Comparison of ENCODE assay signal across 8 mouse cellular contexts in genomic region chr9:44233021-44233801, GRCm38 (mm10). TPM values are rescaled to one million over a fixed set of nuclear protein-coding genes. Genes with fewer than 3 reads are reported as not detected.
DNase-seq lines count a peak whose midpoint lies in the region; ATAC-seq and TF ChIP-seq lines count a peak whose summit lies in the region.

No protein-coding gene starts in this region.

- WGBS in heart, adult 2 months, result under 1% methylated on average over 40 of the region's 40 CpGs
- under 1% methylated on average over 38 of the region's 40 CpGs for whole genome bisulfite sequencing in embryonic facial prominence, embryonic 12.5 days
- under 1% methylated on average over 40 of the region's 40 CpGs for WGBS in hindbrain, embryonic 15.5 days
- WGBS in macrophage (ENCODE audit: missing documents), result 0% methylated on average over 21 of the region's 40 CpGs
- WGBS in stomach, postnatal 0 days, result under 1% methylated on average over 33 of the region's 40 CpGs

- TF ChIP-seq CTCF in heart, adult 2 months (IDR thresholded peaks at IDR 0.05), result no peak
- no peak for TF ChIP-seq CTCF in CH12.LX (conservative IDR thresholded peaks at IDR 0.05 in 1 of 2, IDR thresholded peaks at IDR 0.05 in 1 of 2; ENCODE audit: low read depth in 2 of 2, low read length in 2 of 2)
- no peak for TF ChIP-seq CTCF in stomach, postnatal 0 days (IDR thresholded peaks at IDR 0.05; ENCODE audit: low read depth)

- peak overlapping the region; percentile 94 for H3K4me2 ChIP-seq in CH12.LX (ENCODE audit: insufficient read depth, low read depth, poor library complexity, severe bottlenecking)
- H3K4me2 ChIP-seq in embryonic facial prominence, embryonic 12.5 days (replicated peaks), result peak overlapping the region; percentile 60
- H3K4me2 ChIP-seq in hindbrain, embryonic 15.5 days, result peak overlapping the region; percentile 64
- peak overlapping the region; percentile 65 for H3K4me2 ChIP-seq in stomach, postnatal 0 days (replicated peaks; ENCODE audit: low read depth)

- H3K79me2 ChIP-seq in heart, adult 2 months (replicated peaks; ENCODE audit: control insufficient read depth, insufficient read depth, low read length), result peaks cover 7% of the 10 kb centered on the region
- peaks cover 51% of the 10 kb centered on the region for H3K79me2 ChIP-seq in CH12.LX (replicated peaks; ENCODE audit: control insufficient read depth, extremely low read depth, insufficient read depth, poor library complexity, severe bottlenecking)
- H3K79me2 ChIP-seq in macrophage (ENCODE audit: inconsistent target), result peaks cover 52% of the 10 kb centered on the region

- H3K27me3 ChIP-seq in heart, adult 2 months (ENCODE audit: control insufficient read depth, insufficient read depth, low read length), result no peaks in the 10 kb centered on the region
- no peaks in the 10 kb centered on the region for H3K27me3 ChIP-seq in CH12.LX (replicated peaks)
- no peaks in the 10 kb centered on the region for H3K27me3 ChIP-seq in embryonic facial prominence, embryonic 12.5 days
- H3K27me3 ChIP-seq in hindbrain, embryonic 15.5 days, result no peaks in the 10 kb centered on the region
- H3K27me3 ChIP-seq in stomach, postnatal 0 days (ENCODE audit: control insufficient read depth, insufficient read depth, low read length), result no peaks in the 10 kb centered on the region

- peak overlapping the region; percentile 98 for H3K9ac ChIP-seq in heart, adult 2 months (ENCODE audit: low read depth, low read length)
- H3K9ac ChIP-seq in CH12.LX (ENCODE audit: insufficient read depth, low read depth), result peak overlapping the region; percentile 86
- peak overlapping the region; percentile 78 for H3K9ac ChIP-seq in embryonic facial prominence, embryonic 12.5 days
- peak overlapping the region; percentile 86 for H3K9ac ChIP-seq in hindbrain, embryonic 15.5 days
- peak overlapping the region; percentile 87 for H3K9ac ChIP-seq in stomach, postnatal 0 days (ENCODE audit: low read length)

- TF ChIP-seq EP300 in heart, adult 2 months (IDR thresholded peaks at IDR 0.05; ENCODE audit: insufficient read depth, low read depth, low read length), result no peak
- TF ChIP-seq EP300 in CH12.LX (IDR thresholded peaks at IDR 0.05; ENCODE audit: low read length), result no peak; the same call in 1 of the 2 replicates
- TF ChIP-seq EP300 in stomach, postnatal 0 days (optimal IDR thresholded peaks at IDR 0.05), result no peak

- peak; percentile 35 to 36 for DNase-seq in heart, adult 2 months
- no peak for DNase-seq in heart, adult 11 months
- DNase-seq in CH12.LX (ENCODE audit: extremely low read depth), result peak; percentile 35
- no peak for DNase-seq in stomach, postnatal 0 days (ENCODE audit: low spot score)
- DNase-seq in ovary, postnatal 10 days (ENCODE audit: low spot score), result no peak

- peak overlapping the region; percentile 96 for H3K4me3 ChIP-seq in heart, adult 2 months
- H3K4me3 ChIP-seq in CH12.LX (replicated peaks in 1 of 3; ENCODE audit: low read depth in 2 of 3, low read length in 2 of 3, poor library complexity in 1 of 3), result peak overlapping the region; percentile 85 to 100 (median 92)
- peak overlapping the region; percentile 78 for H3K4me3 ChIP-seq in embryonic facial prominence, embryonic 12.5 days
- peak overlapping the region; percentile 87 for H3K4me3 ChIP-seq in hindbrain, embryonic 15.5 days
- H3K4me3 ChIP-seq in macrophage (ENCODE audit: inconsistent target), result peak overlapping the region; percentile 83
- peak overlapping the region; percentile 88 for H3K4me3 ChIP-seq in stomach, postnatal 0 days (ENCODE audit: low read depth, low read length)

- H3K36me3 ChIP-seq in heart, adult 2 months (ENCODE audit: control insufficient read depth, insufficient read depth, low read length), result peaks cover 5% of the 10 kb centered on the region
- H3K36me3 ChIP-seq in CH12.LX (replicated peaks in 1 of 2; ENCODE audit: control insufficient read depth in 1 of 2, insufficient read depth in 1 of 2, low read length in 1 of 2) (peaks cover 2 to 17% of the 10 kb centered on the region in 2 experiments), macrophage (ENCODE audit: inconsistent target) (no peaks in the 10 kb centered on the region)
- no peaks in the 10 kb centered on the region for H3K36me3 ChIP-seq in embryonic facial prominence, embryonic 12.5 days
- H3K36me3 ChIP-seq in hindbrain, embryonic 15.5 days, result no peaks in the 10 kb centered on the region
- H3K36me3 ChIP-seq in stomach, postnatal 0 days (ENCODE audit: control insufficient read depth, insufficient read depth, low read length), result no peaks in the 10 kb centered on the region; the same call in 1 of the 2 replicates

- TF ChIP-seq POLR2A in heart, adult 2 months (IDR thresholded peaks at IDR 0.05; ENCODE audit: insufficient read depth, low read depth, low read length), result no peak
- TF ChIP-seq POLR2A in CH12.LX (IDR thresholded peaks at IDR 0.05; ENCODE audit: low read depth, low read length), result no peak

- TF ChIP-seq RAD21 in CH12.LX (IDR thresholded peaks at IDR 0.05; ENCODE audit: low read depth, low read length), result no peak

- peak overlapping the region; percentile 96 for H3K27ac ChIP-seq in heart, adult 2 months
- H3K27ac ChIP-seq in CH12.LX (ENCODE audit: insufficient read depth, low read depth), result peak overlapping the region; percentile 84
- peak overlapping the region; percentile 96 for H3K27ac ChIP-seq in embryonic facial prominence, embryonic 12.5 days
- H3K27ac ChIP-seq in hindbrain, embryonic 15.5 days (replicated peaks), result peak overlapping the region; percentile 97
- H3K27ac ChIP-seq in macrophage, result peak overlapping the region; percentile 92
- H3K27ac ChIP-seq in stomach, postnatal 0 days (replicated peaks), result peak overlapping the region; percentile 93

- peak; percentile 80 for ATAC-seq in embryonic facial prominence, embryonic 12.5 days (ENCODE audit: insufficient number of reproducible peaks, insufficient read depth, low FRiP score, low TSS enrichment)
- ATAC-seq in hindbrain, embryonic 15.5 days (ENCODE audit: low FRiP score, low read depth), result peak; percentile 80
- peak; percentile 72 for ATAC-seq in stomach, postnatal 0 days (ENCODE audit: low FRiP score, low TSS enrichment)

- in situ Hi-C loops in CH12.LX (cut with MboI; ENCODE audit: low pct_ligation_motif_present, low pct_unique_long_range_greater_than_20kb, low sequenced_read_pairs), result loop anchor here (10.0 kb wide), 1 partner anchor 48 kb away; no protein-coding TSS in a partner anchor

- intact Hi-C loops in heart, adult 2 months (cut with DNase I), result loop anchor here (2.0 to 10.0 kb wide), 2 partner anchors 62 to 248 kb away; no protein-coding TSS in a partner anchor

- dilution Hi-C loops in CH12.LX (cut with MboI; ENCODE audit: extremely low pct_ligation_motif_present, extremely low pct_unique_long_range_greater_than_20kb, low sequenced_read_pairs), result no loop called here

- H3K9me3 ChIP-seq in CH12.LX (replicated peaks; ENCODE audit: low read length), result no peaks in the 10 kb centered on the region
- no peaks in the 10 kb centered on the region for H3K9me3 ChIP-seq in embryonic facial prominence, embryonic 12.5 days
- H3K9me3 ChIP-seq in hindbrain, embryonic 15.5 days, result no peaks in the 10 kb centered on the region
- no peaks in the 10 kb centered on the region for H3K9me3 ChIP-seq in stomach, postnatal 0 days (ENCODE audit: control insufficient read depth, low read length)

- H3K4me1 ChIP-seq in heart, adult 2 months (ENCODE audit: control insufficient read depth, insufficient read depth, low read length), result peaks cover 8% of the 10 kb centered on the region
- peaks cover 16 to 58% of the 10 kb centered on the region in 2 experiments; a peak in 3 of 4 replicates for H3K4me1 ChIP-seq in CH12.LX (ENCODE audit: control insufficient read depth in 1 of 2, insufficient read depth in 2 of 2)
- peaks cover 11% of the 10 kb centered on the region for H3K4me1 ChIP-seq in embryonic facial prominence, embryonic 12.5 days
- peaks cover 31% of the 10 kb centered on the region for H3K4me1 ChIP-seq in hindbrain, embryonic 15.5 days (replicated peaks)
- H3K4me1 ChIP-seq in stomach, postnatal 0 days (replicated peaks; ENCODE audit: control insufficient read depth, insufficient read depth), result peaks cover 3% of the 10 kb centered on the region; the same call in 1 of the 2 replicates

RNA-seq across cellular contexts. Expression of gene Cbl, which starts 0.6 kb away (rescaled TPM):
- total RNA-seq in heart, adult 2 months (2021), result 10 to 100 TPM; 17.8 to 18.7 TPM
- 5.0 and 11.8 TPM in 2 replicates for polyA plus RNA-seq in heart, adult 2 months (2012; rRNA removed)
- 11.9 and 13.4 TPM in 2 replicates for total RNA-seq in CH12.LX (2012; rRNA removed)
- 6.5 and 8.3 TPM in 2 replicates for total RNA-seq in CH12.LX (2014; rRNA removed)
- 27.1 and 39.0 TPM in 2 replicates for polyA plus RNA-seq in CH12.LX (2012; ENCODE audit: insufficient read length, low read depth)
- 19.6 and 20.3 TPM in 2 replicates for polyA plus RNA-seq in embryonic facial prominence, embryonic 12.5 days (2016; fragmentation: Nextera tagmentation; extraction: Ambion mirVana)
- 20.3 and 22.5 TPM in 2 replicates for polyA plus RNA-seq in hindbrain, embryonic 15.5 days (2015; fragmentation: Nextera tagmentation; extraction: Ambion mirVana)
- 100 to 1,000 TPM in 25 of 26 experiments, 10 to 100 TPM in 1; 75.2 to 374 (median 276) TPM for total RNA-seq in macrophage (2018; cell fraction: chromatin; rRNA removed)
- total RNA-seq in macrophage (2018; cell fraction: cytosol; rRNA removed), result 100 to 1,000 TPM in 11 of 26 experiments, 10 to 100 TPM in 15; 77.0 to 120 (median 98.9) TPM
- 100 to 1,000 TPM; 148 to 240 (median 196) TPM for total RNA-seq in macrophage (2018; cell fraction: nucleus; rRNA removed)
- 37.9 to 51.2 TPM (median 42.7 TPM) in 3 replicates for polyA plus RNA-seq in macrophage (2018)
- 4.9 and 5.7 TPM in 2 replicates for polyA plus RNA-seq in stomach, postnatal 0 days (2015; fragmentation: Nextera tagmentation; extraction: Ambion mirVana)

RNA-seq across cellular contexts. Expression of gene Ccdc153, which starts 7.3 kb away (rescaled TPM):
- total RNA-seq in heart, adult 2 months (2021), result not detected
- 1.6 TPM in 1 of 2 replicates, not detected in the other for polyA plus RNA-seq in heart, adult 2 months (2012; rRNA removed)
- total RNA-seq in CH12.LX (2012; rRNA removed), result not detected in 2 replicates
- total RNA-seq in CH12.LX (2014; rRNA removed), result not detected in 2 replicates
- not detected in 2 replicates for polyA plus RNA-seq in CH12.LX (2012; ENCODE audit: insufficient read length, low read depth)
- not detected in 2 replicates for polyA plus RNA-seq in embryonic facial prominence, embryonic 12.5 days (2016; fragmentation: Nextera tagmentation; extraction: Ambion mirVana)
- not detected in 2 replicates for polyA plus RNA-seq in hindbrain, embryonic 15.5 days (2015; fragmentation: Nextera tagmentation; extraction: Ambion mirVana)
- not detected for total RNA-seq in macrophage (2018; cell fraction: chromatin; rRNA removed)
- not detected for total RNA-seq in macrophage (2018; cell fraction: cytosol; rRNA removed)
- total RNA-seq in macrophage (2018; cell fraction: nucleus; rRNA removed), result not detected
- polyA plus RNA-seq in macrophage (2018), result not detected in 3 replicates
- polyA plus RNA-seq in stomach, postnatal 0 days (2015; fragmentation: Nextera tagmentation; extraction: Ambion mirVana), result not detected in 2 replicates

RNA-seq across cellular contexts. Expression of gene Pdzd3, which starts 18.1 kb away (rescaled TPM):
- 1 to 10 TPM; 3.4 to 4.2 TPM for total RNA-seq in heart, adult 2 months (2021)
- 1.7 and 3.3 TPM in 2 replicates for polyA plus RNA-seq in heart, adult 2 months (2012; rRNA removed)
- total RNA-seq in CH12.LX (2012; rRNA removed) (0.13 TPM in 1 of 2 replicates, not detected in the other), CH12.LX (2014; rRNA removed) (0.09 TPM in 1 of 2 replicates, not detected in the other)
- polyA plus RNA-seq in CH12.LX (2012; ENCODE audit: insufficient read length, low read depth) (0.21 and 0.26 TPM in 2 replicates), macrophage (2018) (not detected in 3 replicates)
- 0.12 TPM in 1 of 2 replicates, not detected in the other for polyA plus RNA-seq in embryonic facial prominence, embryonic 12.5 days (2016; fragmentation: Nextera tagmentation; extraction: Ambion mirVana)
- 0.39 and 0.87 TPM in 2 replicates for polyA plus RNA-seq in hindbrain, embryonic 15.5 days (2015; fragmentation: Nextera tagmentation; extraction: Ambion mirVana)
- 1 to 10 TPM in 1 of 26 experiments, under 1 TPM in 3, not detected in 22; 0.30 to 1.3 (median 0.36) TPM for total RNA-seq in macrophage (2018; cell fraction: chromatin; rRNA removed)
- total RNA-seq in macrophage (2018; cell fraction: cytosol; rRNA removed), result under 1 TPM in 2 of 26 experiments, not detected in 24; 0.09 to 0.19 TPM
- under 1 TPM in 4 of 26 experiments, not detected in 22; 0.22 to 0.30 (median 0.27) TPM for total RNA-seq in macrophage (2018; cell fraction: nucleus; rRNA removed)
- polyA plus RNA-seq in stomach, postnatal 0 days (2015; fragmentation: Nextera tagmentation; extraction: Ambion mirVana), result 0.08 and 0.13 TPM in 2 replicates

RNA-seq across cellular contexts. Expression of gene Nlrx1, which starts 35.2 kb away (rescaled TPM):
- 10 to 100 TPM; 20.3 to 21.7 TPM for total RNA-seq in heart, adult 2 months (2021)
- polyA plus RNA-seq in heart, adult 2 months (2012; rRNA removed), result 16.1 and 19.0 TPM in 2 replicates
- 8.8 and 10.9 TPM in 2 replicates for total RNA-seq in CH12.LX (2012; rRNA removed)
- 8.0 and 8.8 TPM in 2 replicates for total RNA-seq in CH12.LX (2014; rRNA removed)
- 12.6 and 15.4 TPM in 2 replicates for polyA plus RNA-seq in CH12.LX (2012; ENCODE audit: insufficient read length, low read depth)
- polyA plus RNA-seq in embryonic facial prominence, embryonic 12.5 days (2016; fragmentation: Nextera tagmentation; extraction: Ambion mirVana), result 6.2 and 7.1 TPM in 2 replicates
- 4.1 and 5.9 TPM in 2 replicates for polyA plus RNA-seq in hindbrain, embryonic 15.5 days (2015; fragmentation: Nextera tagmentation; extraction: Ambion mirVana)
- 10 to 100 TPM in 11 of 26 experiments, 1 to 10 TPM in 15; 1.5 to 18.3 (median 9.0) TPM for total RNA-seq in macrophage (2018; cell fraction: chromatin; rRNA removed)
- 10 to 100 TPM in 15 of 26 experiments, 1 to 10 TPM in 11; 3.6 to 17.9 (median 11.1) TPM for total RNA-seq in macrophage (2018; cell fraction: cytosol; rRNA removed)
- 10 to 100 TPM in 13 of 26 experiments, 1 to 10 TPM in 13; 2.4 to 20.7 (median 10.1) TPM for total RNA-seq in macrophage (2018; cell fraction: nucleus; rRNA removed)
- 3.3 to 8.7 TPM (median 6.8 TPM) in 3 replicates for polyA plus RNA-seq in macrophage (2018)
- 9.2 and 10.7 TPM in 2 replicates for polyA plus RNA-seq in stomach, postnatal 0 days (2015; fragmentation: Nextera tagmentation; extraction: Ambion mirVana)

RNA-seq across cellular contexts. Expression of gene Abcg4, which starts 55.2 kb away (rescaled TPM):
- total RNA-seq in heart, adult 2 months (2021), result under 1 TPM; 0.42 to 0.75 TPM
- polyA plus RNA-seq in heart, adult 2 months (2012; rRNA removed), result 1.9 and 2.1 TPM in 2 replicates
- 0.38 and 0.72 TPM in 2 replicates for total RNA-seq in CH12.LX (2012; rRNA removed)
- 0.23 TPM in 2 replicates for total RNA-seq in CH12.LX (2014; rRNA removed)
- 0.82 and 1.1 TPM in 2 replicates for polyA plus RNA-seq in CH12.LX (2012; ENCODE audit: insufficient read length, low read depth)
- 5.9 and 6.4 TPM in 2 replicates for polyA plus RNA-seq in embryonic facial prominence, embryonic 12.5 days (2016; fragmentation: Nextera tagmentation; extraction: Ambion mirVana)
- 28.7 and 32.1 TPM in 2 replicates for polyA plus RNA-seq in hindbrain, embryonic 15.5 days (2015; fragmentation: Nextera tagmentation; extraction: Ambion mirVana)
- total RNA-seq in macrophage (2018; cell fraction: chromatin; rRNA removed), result 1 to 10 TPM in 5 of 26 experiments, under 1 TPM in 11, not detected in 10; 0.22 to 2.5 (median 0.71) TPM
- total RNA-seq in macrophage (2018; cell fraction: cytosol; rRNA removed), result under 1 TPM in 4 of 26 experiments, not detected in 22; 0.05 to 0.19 (median 0.08) TPM
- total RNA-seq in macrophage (2018; cell fraction: nucleus; rRNA removed), result 1 to 10 TPM in 3 of 26 experiments, under 1 TPM in 12, not detected in 11; 0.24 to 1.6 (median 0.67) TPM
- not detected in 3 replicates for polyA plus RNA-seq in macrophage (2018)
- polyA plus RNA-seq in stomach, postnatal 0 days (2015; fragmentation: Nextera tagmentation; extraction: Ambion mirVana), result 1.4 TPM in 2 replicates

Comparison
In these comparisons a context has a peak if more than half of its experiments do, and no peak if none do; other contexts are left out.
1. DNase-seq: peak in heart, adult 2 months (2 of 2) and CH12.LX (single experiment); none in heart, adult 11 months (single experiment), stomach, postnatal 0 days (single experiment) and ovary, postnatal 10 days (single experiment).
2. Peak in every context shown above with its lines, with median percentiles within 50 percentile points of each other: H3K27ac ChIP-seq, H3K4me3 ChIP-seq, H3K9ac ChIP-seq, H3K4me2 ChIP-seq and ATAC-seq.